Mouse (Mus musculus) intestine, embryonic 15.5 days (tissue): ENCODE results near the gene Gm17027. TPM values are rescaled to one million over a fixed set of nuclear protein-coding genes. Genes with fewer than 3 reads are reported as not detected.
"Not testable (repeated sequence)": the region's sequence is repeated elsewhere in the genome, so short reads cannot be mapped to it uniquely, and the experiment has no call there.

Experiments
- ATAC-seq: fragments of 200-750 bp; cut with Nextera tagmentation; 2 replicates; pipeline ENCODE4 v1.8.0; 2017; ENCODE audit warnings: moderate TSS enrichment, moderate library complexity
- H3K27ac ChIP-seq: fragments of 300-500 bp; sonication (generic); 2 replicates; pipeline ENCODE4 v1.5.1; 2015; ENCODE audit warnings: mild to moderate bottlenecking, inconsistent platforms
- H3K27me3 ChIP-seq: fragments of 300-500 bp; sonication (generic); replicated peaks from 2 replicates; pipeline ENCODE4 v1.6.1; 2015; ENCODE audit warnings: inconsistent platforms
- H3K36me3 ChIP-seq: fragments of 300-500 bp; sonication (generic); 2 replicates; pipeline ENCODE4 v1.6.1; 2015; ENCODE audit warnings: inconsistent platforms
- H3K4me1 ChIP-seq: fragments of 300-500 bp; sonication (generic); replicated peaks from 2 replicates; pipeline ENCODE4 v1.6.1; 2015; ENCODE audit warnings: inconsistent platforms
- H3K4me2 ChIP-seq: fragments of 300-500 bp; sonication (generic); replicated peaks from 2 replicates; pipeline ENCODE4 v1.6.1; 2015; ENCODE audit warnings: mild to moderate bottlenecking, inconsistent platforms
- H3K4me3 ChIP-seq: fragments of 300-500 bp; sonication (generic); replicated peaks from 2 replicates; pipeline ENCODE4 v1.5.1; 2015; ENCODE audit warnings: inconsistent platforms
- H3K9ac ChIP-seq: fragments of 300-500 bp; sonication (generic); 2 replicates; pipeline ENCODE4 v1.6.1; 2015; ENCODE audit warnings: inconsistent platforms
- H3K9me3 ChIP-seq: fragments of 300-500 bp; sonication (generic); 2 replicates; pipeline ENCODE4 v1.6.1; 2016; ENCODE audit warnings: inconsistent platforms
- WGBS: fragments of 180-500 bp; shearing (Covaris S2); methylation state at CpG from one replicate; pipeline ENCODE4 v1.1.7; 2015; 5-methylcytosine and 5-hydroxymethylcytosine counted together
- polyA plus RNA-seq: library from polyadenylated mRNA; unstranded; fragments of >200 nt; fragmentation: Nextera tagmentation; extraction: Ambion mirVana; gene quantifications from 2 replicates; pipeline ENCODE4 v1.2.1, GENCODE M21; 2015

The Gm17027 gene
- not detected in 2 replicates for polyA plus RNA-seq

DNA sequence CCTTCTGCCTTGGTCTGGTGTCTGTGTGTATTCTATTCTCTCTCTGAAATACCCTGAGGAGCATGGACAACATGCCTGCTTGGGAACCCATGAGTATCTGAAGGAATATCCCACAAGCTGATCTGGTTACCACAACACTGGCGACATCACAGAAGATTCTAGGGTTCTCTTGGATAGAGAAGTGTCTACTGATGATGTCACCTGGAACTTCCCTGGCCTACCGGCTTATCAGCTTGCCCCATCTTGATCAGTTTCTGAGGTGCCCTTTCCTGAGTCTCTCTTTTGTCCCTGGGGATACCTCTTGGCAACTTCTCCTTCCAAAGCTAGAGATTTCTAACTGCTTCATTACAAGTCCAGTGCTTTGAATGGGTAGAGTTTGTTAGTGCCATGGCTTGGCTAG is at the start of gene Gm17027:
Gm17027 (minus strand) TSS at position 101 of the 400 bp plus-strand sequence.
- H3K36me3 ChIP-seq, H3K4me2 ChIP-seq, H3K4me3 ChIP-seq, H3K9me3 ChIP-seq, H3K9ac ChIP-seq, H3K27ac ChIP-seq, ATAC-seq, H3K27me3 ChIP-seq, H3K4me1 ChIP-seq: not testable (repeated sequence)
- 62% methylated on average over 2 of the region's 2 CpGs for WGBS

DNA sequence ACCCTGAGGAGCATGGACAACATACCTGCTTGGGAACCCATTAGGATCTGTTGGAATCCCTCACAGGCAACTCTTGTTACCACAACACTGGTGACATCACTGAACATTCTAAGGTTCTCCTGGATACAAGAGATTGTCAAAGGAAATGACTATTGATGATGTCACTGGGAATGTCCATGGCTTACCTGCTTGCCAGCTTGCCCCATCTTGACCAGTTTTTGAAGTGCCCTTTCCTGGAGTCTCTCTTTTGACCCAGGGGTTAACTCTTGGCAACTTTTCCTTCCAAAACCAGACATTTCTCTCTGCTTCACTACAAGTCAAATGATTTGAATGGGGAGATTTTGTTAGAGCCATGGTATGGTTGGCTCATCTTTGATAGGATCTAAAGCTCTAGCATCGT is 28.3 kb upstream of the Gm17027 start, which contains the start of gene Gm3573:
Gm3573 (minus strand) TSS at position 101 of the 400 bp plus-strand sequence.
- not testable (repeated sequence) for H3K4me2 ChIP-seq, H3K9me3 ChIP-seq, H3K27me3 ChIP-seq, H3K4me3 ChIP-seq, H3K36me3 ChIP-seq, H3K27ac ChIP-seq, H3K9ac ChIP-seq, ATAC-seq, H3K4me1 ChIP-seq
- WGBS = no CpG with 5 or more reads among the region's 1 CpGs

DNA sequence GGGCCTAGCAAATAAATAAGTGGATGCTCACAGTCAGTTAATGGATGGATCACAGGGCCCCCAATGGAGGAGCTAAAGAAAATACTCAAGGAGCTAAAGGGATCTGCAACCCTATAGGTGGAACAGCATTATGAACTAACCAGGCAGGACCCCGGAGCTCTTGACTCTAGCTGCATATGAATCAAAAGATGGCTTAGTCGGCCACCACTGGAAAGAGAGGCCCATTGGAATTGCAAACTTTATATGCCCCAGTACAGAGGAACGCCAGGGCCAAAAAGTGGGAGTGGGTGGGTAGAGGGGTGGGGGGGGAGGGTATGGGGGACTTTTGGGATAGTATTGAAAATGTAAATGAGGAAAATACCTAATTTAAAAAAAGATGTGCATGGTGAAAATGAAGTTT is 21.5 kb upstream of the Gm17027 start:
- H3K9ac ChIP-seq, H3K4me3 ChIP-seq, H3K4me2 ChIP-seq, H3K36me3 ChIP-seq, H3K9me3 ChIP-seq, ATAC-seq, H3K27ac ChIP-seq, H3K27me3 ChIP-seq, H3K4me1 ChIP-seq: not testable (repeated sequence)
- WGBS = 85% methylated on average over 3 of the region's 3 CpGs

GRCm38 (mm10) chr14:42134571-42134970 is 27.9 kb downstream of the Gm17027 start:
- H3K9ac ChIP-seq, H3K4me3 ChIP-seq, H3K4me2 ChIP-seq, H3K9me3 ChIP-seq, ATAC-seq, H3K27me3 ChIP-seq, H3K4me1 ChIP-seq, H3K27ac ChIP-seq, H3K36me3 ChIP-seq: not testable (repeated sequence)
- 65% methylated on average over 7 of the region's 8 CpGs for WGBS

DNA sequence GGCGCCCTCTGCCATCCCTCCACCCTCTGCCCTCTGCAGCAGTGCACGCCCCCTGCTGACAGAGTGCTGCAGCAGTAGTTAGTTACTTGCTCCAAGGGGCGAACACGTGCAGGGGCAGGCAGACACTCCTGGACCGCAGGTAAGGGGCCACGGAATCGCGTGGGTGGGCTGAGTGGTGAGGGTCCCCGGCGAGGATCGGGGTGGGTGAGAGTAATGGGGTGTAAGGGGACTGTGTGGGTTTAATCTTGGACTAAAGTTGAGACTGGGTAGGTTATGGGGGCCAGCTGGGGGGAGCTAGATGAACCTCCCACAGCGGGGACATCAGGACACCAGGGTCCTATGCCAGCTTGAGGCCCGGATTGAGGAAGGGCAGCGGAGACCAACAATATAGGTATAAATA is 28.6 kb downstream of the Gm17027 start:
- H3K4me1 ChIP-seq, H3K4me2 ChIP-seq, ATAC-seq, H3K9ac ChIP-seq, H3K4me3 ChIP-seq, H3K36me3 ChIP-seq, H3K27ac ChIP-seq, H3K27me3 ChIP-seq, H3K9me3 ChIP-seq: not testable (repeated sequence)
- WGBS = 55% methylated on average over 10 of the region's 14 CpGs

DNA sequence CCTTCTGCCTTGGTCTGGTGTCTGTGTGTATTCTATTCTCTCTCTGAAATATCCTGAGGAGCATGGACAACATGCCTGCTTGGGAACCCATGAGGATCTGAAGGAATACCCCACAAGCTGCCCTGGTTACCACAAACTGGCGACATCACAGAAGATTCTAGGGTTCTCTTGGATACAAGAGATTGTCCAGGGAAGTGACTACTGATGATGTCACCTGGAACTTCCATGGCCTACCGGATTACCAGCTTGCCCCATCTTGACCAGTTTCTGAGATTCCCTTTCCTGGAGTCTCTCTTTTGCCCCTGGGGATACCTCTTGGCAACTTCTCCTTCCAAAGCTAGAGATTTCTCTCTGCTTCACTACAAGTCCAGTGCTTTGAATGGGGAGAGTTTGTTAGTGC is 45.2 kb downstream of the Gm17027 start, which contains the start of gene Gm7951:
Gm7951 (minus strand) TSS at position 101 of the 400 bp plus-strand sequence.
- H3K9me3 ChIP-seq, ATAC-seq, H3K27me3 ChIP-seq, H3K4me2 ChIP-seq, H3K9ac ChIP-seq, H3K4me3 ChIP-seq, H3K27ac ChIP-seq, H3K4me1 ChIP-seq, H3K36me3 ChIP-seq: not testable (repeated sequence)
- 83% methylated on average over 1 of the region's 2 CpGs for WGBS

Other genes starting within 250 kb of the Gm17027 start
- not detected in 2 replicates for gene 1700049E17Rik1, start 237.7 kb downstream of the Gm17027 start, polyA plus RNA-seq
- not detected in 2 replicates for gene 1700024B05Rik, start 218.6 kb downstream of the Gm17027 start, polyA plus RNA-seq
- gene Gm6401, start 194.7 kb downstream of the Gm17027 start, polyA plus RNA-seq = not detected in 2 replicates
- gene Gm3543, start 179.3 kb downstream of the Gm17027 start, polyA plus RNA-seq = not detected in 2 replicates
- gene Gm7951, start 45.3 kb downstream of the Gm17027 start, polyA plus RNA-seq = not detected in 2 replicates
- not detected in 2 replicates for gene Gm3573, start 28.2 kb upstream of the Gm17027 start, polyA plus RNA-seq
- gene Gm17026, start 97.4 kb upstream of the Gm17027 start, polyA plus RNA-seq = not detected in 2 replicates
- gene Gm9611, start 134.7 kb upstream of the Gm17027 start, polyA plus RNA-seq = not detected in 2 replicates
- gene Gm7995, start 147.6 kb upstream of the Gm17027 start, polyA plus RNA-seq = not detected in 2 replicates